Mouse (Mus musculus): ENCODE measurements at regions not wholly inside any gene's neighbourhood (a gene's known extent, or its start where the extent isn't known, plus 50 kb on each side); places are given as distances from the start of the nearest gene placed in this dataset.

DNA sequence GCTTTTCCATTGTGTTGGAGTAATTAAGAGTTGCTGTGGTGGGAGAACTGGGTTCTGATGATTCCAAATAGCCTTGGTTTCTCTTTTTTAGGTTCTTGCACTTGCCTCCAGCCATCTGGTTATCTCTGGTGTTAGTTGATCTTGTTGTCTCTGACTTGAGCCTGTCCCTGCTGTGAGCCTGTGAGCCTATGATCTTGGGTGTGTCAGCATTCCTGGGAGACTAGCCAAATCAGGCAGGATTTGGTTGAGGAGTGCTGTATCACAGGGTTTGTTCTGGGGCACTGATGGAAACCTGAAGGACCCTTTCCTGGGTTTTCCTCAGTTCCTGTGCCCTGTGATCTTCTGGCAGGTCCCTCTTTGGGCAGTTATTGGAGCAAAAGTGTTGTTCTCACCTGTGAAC is 406.8 kb upstream of the Ppp6c start:
- H3K27ac ChIP-seq (ENCODE audit: low read length) = no peak overlapping the region
- ATAC-seq (ENCODE audit: low FRiP score, low TSS enrichment) = no peak

GRCm38 (mm10) chr2:39614221-39614620 is 388.0 kb upstream of the Ppp6c start:
- ATAC-seq (ENCODE audit: low FRiP score, low TSS enrichment) = no peak
- Histone ChIP-seq H3K4me1 (ENCODE audit: insufficient read depth, low read length) (no peaks in the 10 kb centered on the region), H3K36me3 (ENCODE audit: insufficient read depth, low read length) (no peaks in the 10 kb centered on the region), H3K4me3 (ENCODE audit: low read length) (no peak overlapping the region), H3K27ac (ENCODE audit: low read length) (no peak overlapping the region), H3K9me3 (ENCODE audit: low read length) (no peaks in the 10 kb centered on the region), H3K27me3 (ENCODE audit: insufficient read depth, low read length) (no peaks in the 10 kb centered on the region), H3K4me2 (replicated peaks; ENCODE audit: low read depth, low read length) (no peak overlapping the region), H3K9ac (replicated peaks; ENCODE audit: low read length) (no peak overlapping the region)
- WGBS = 76% methylated on average over 10 of the region's 10 CpGs

More for the DNA sequence above, 406.8 kb upstream of the Ppp6c start:
- no peak overlapping the region for H3K9ac ChIP-seq (replicated peaks; ENCODE audit: low read length)
- H3K4me1 ChIP-seq (ENCODE audit: insufficient read depth, low read length) = no peaks in the 10 kb centered on the region
- H3K4me3 ChIP-seq (ENCODE audit: low read length) = no peak overlapping the region
- no peak overlapping the region for H3K4me2 ChIP-seq (replicated peaks; ENCODE audit: low read depth, low read length)
- no peaks in the 10 kb centered on the region for H3K9me3 ChIP-seq (ENCODE audit: low read length)
- no peaks in the 10 kb centered on the region for H3K36me3 ChIP-seq (ENCODE audit: insufficient read depth, low read length)
- H3K27me3 ChIP-seq (ENCODE audit: insufficient read depth, low read length) = no peaks in the 10 kb centered on the region

DNA sequence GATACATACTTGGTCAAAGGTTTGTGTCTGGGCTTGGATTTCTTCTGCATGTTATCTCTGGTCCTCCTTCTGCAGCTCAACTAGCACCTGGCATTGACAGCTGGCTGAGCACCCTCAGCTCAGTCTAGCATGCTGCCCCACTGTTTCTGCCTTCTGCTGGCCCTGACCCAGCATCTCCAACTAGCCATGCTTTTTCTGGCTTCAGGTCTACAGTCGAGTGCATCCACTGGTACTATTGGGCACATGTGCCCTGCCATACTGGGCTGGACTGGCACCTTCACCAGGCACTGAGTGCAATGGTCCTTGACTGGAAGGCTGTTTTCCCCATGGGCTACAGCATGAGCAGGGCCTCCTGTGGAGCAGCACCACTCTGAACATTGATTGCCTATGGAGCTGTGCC is 386.6 kb upstream of the Ppp6c start:
- H3K4me3 ChIP-seq (ENCODE audit: low read length) = no peak overlapping the region
- no peaks in the 10 kb centered on the region for H3K9me3 ChIP-seq (ENCODE audit: low read length)
- no peak overlapping the region for H3K9ac ChIP-seq (replicated peaks; ENCODE audit: low read length)
- WGBS = 76% methylated on average over 1 of the region's 1 CpGs
- H3K4me2 ChIP-seq (replicated peaks; ENCODE audit: low read depth, low read length) = no peak overlapping the region
- H3K27ac ChIP-seq (ENCODE audit: low read length) = no peak overlapping the region
- ATAC-seq (ENCODE audit: low FRiP score, low TSS enrichment) = no peak
- H3K36me3 ChIP-seq (ENCODE audit: insufficient read depth, low read length) = no peaks in the 10 kb centered on the region
- no peaks in the 10 kb centered on the region for H3K4me1 ChIP-seq (ENCODE audit: insufficient read depth, low read length)
- H3K27me3 ChIP-seq (ENCODE audit: insufficient read depth, low read length) = no peaks in the 10 kb centered on the region

DNA sequence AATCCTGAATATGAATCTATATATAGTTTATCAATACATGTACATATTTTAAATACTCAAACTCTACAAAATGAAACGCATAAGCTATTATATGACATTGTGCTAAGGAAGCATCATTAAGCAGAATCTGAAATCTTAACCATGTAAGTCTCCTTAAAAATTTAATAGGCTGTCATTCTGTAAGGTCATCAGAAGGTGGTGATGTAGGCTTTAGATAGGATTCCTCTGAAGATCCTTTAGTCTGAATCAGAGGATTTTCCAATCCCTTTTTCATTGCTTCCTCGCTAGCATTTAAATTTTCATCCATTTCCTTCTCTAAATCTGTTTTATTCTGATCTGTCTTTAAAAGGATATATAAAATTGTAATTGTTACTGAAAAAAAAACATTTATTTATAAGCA is 386.0 kb upstream of the Ppp6c start:
- no peaks in the 10 kb centered on the region for H3K27me3 ChIP-seq (ENCODE audit: insufficient read depth, low read length)
- H3K4me3 ChIP-seq (ENCODE audit: low read length) = no peak overlapping the region
- H3K4me2 ChIP-seq (replicated peaks; ENCODE audit: low read depth, low read length) = no peak overlapping the region
- H3K9me3 ChIP-seq (ENCODE audit: low read length) = no peaks in the 10 kb centered on the region
- WGBS = 88% methylated on average over 2 of the region's 2 CpGs
- no peak overlapping the region for H3K27ac ChIP-seq (ENCODE audit: low read length)
- no peak overlapping the region for H3K9ac ChIP-seq (replicated peaks; ENCODE audit: low read length)
- H3K4me1 ChIP-seq (ENCODE audit: insufficient read depth, low read length) = no peaks in the 10 kb centered on the region
- no peaks in the 10 kb centered on the region for H3K36me3 ChIP-seq (ENCODE audit: insufficient read depth, low read length)
- ATAC-seq (ENCODE audit: low FRiP score, low TSS enrichment) = no peak

GRCm38 (mm10) chr2:39602256-39602655 is 376.0 kb upstream of the Ppp6c start:
- no peak for ATAC-seq (ENCODE audit: low FRiP score, low TSS enrichment)
- Histone ChIP-seq H3K9me3 (ENCODE audit: low read length) (no peaks in the 10 kb centered on the region), H3K9ac (replicated peaks; ENCODE audit: low read length) (no peak overlapping the region), H3K36me3 (ENCODE audit: insufficient read depth, low read length) (no peaks in the 10 kb centered on the region), H3K4me3 (ENCODE audit: low read length) (no peak overlapping the region), H3K27me3 (ENCODE audit: insufficient read depth, low read length) (no peaks in the 10 kb centered on the region), H3K4me1 (ENCODE audit: insufficient read depth, low read length) (no peaks in the 10 kb centered on the region), H3K4me2 (replicated peaks; ENCODE audit: low read depth, low read length) (no peak overlapping the region), H3K27ac (ENCODE audit: low read length) (no peak overlapping the region)

DNA sequence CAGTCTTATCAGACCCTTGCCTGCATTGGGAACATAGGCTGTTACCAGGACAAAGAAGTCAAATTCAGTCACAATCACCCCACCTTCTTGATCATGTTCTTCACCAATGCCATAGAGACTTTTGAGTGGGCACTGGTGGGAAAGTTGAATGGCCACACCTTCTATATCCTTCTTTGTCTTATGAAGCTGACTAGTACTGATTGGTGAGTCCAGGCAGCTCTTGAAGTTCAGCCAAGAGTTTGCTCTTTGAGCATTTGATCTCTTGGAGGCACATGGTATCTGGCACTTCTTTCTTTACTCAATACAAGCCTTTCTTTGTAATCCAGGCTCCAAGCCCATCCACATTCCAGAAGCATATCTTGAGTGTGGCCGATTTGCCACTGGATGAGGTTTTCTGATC is 331.9 kb upstream of the Ppp6c start:
- H3K4me2 ChIP-seq (replicated peaks; ENCODE audit: low read depth, low read length) = no peak overlapping the region
- H3K36me3 ChIP-seq (ENCODE audit: insufficient read depth, low read length) = no peaks in the 10 kb centered on the region
- no peak overlapping the region for H3K4me3 ChIP-seq (ENCODE audit: low read length)
- no peak overlapping the region for H3K9ac ChIP-seq (replicated peaks; ENCODE audit: low read length)
- H3K9me3 ChIP-seq (ENCODE audit: low read length) = no peaks in the 10 kb centered on the region
- no peak overlapping the region for H3K27ac ChIP-seq (ENCODE audit: low read length)
- ATAC-seq (ENCODE audit: low FRiP score, low TSS enrichment) = no peak
- no peaks in the 10 kb centered on the region for H3K27me3 ChIP-seq (ENCODE audit: insufficient read depth, low read length)
- WGBS = 84% methylated on average over 1 of the region's 1 CpGs
- no peaks in the 10 kb centered on the region for H3K4me1 ChIP-seq (ENCODE audit: insufficient read depth, low read length)

DNA sequence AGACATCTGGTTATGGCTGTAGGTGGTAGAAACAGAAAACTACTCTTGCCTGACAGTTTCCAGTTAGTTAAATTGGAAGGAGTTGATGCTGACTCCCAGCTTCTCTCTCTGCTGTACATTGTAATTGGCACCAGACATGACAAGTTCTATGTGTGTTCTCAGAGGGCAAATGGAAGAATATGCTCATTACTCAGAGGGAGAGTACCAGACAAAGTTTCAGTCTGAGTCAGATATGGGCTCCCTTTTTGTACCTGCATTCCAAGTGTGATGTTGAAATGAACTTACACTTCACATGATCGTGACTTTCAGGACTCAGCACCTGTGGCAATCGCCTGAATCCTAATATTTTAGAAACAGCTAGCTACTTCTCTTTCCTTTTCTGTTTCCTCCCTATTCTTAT is 281.7 kb upstream of the Ppp6c start:
- Histone ChIP-seq H3K4me1 (ENCODE audit: insufficient read depth, low read length) (no peaks in the 10 kb centered on the region), H3K9ac (replicated peaks; ENCODE audit: low read length) (no peak overlapping the region), H3K4me3 (ENCODE audit: low read length) (no peak overlapping the region), H3K9me3 (ENCODE audit: low read length) (no peaks in the 10 kb centered on the region), H3K36me3 (ENCODE audit: insufficient read depth, low read length) (no peaks in the 10 kb centered on the region), H3K27me3 (ENCODE audit: insufficient read depth, low read length) (no peaks in the 10 kb centered on the region), H3K27ac (ENCODE audit: low read length) (no peak overlapping the region), H3K4me2 (replicated peaks; ENCODE audit: low read depth, low read length) (no peak overlapping the region)
- no peak for ATAC-seq (ENCODE audit: low FRiP score, low TSS enrichment)
- 89% methylated on average over 2 of the region's 2 CpGs for WGBS

- no peak overlapping the region for H3K27ac ChIP-seq (ENCODE audit: low read length)
- H3K4me2 ChIP-seq (replicated peaks; ENCODE audit: low read depth, low read length) = no peak overlapping the region
- H3K4me1 ChIP-seq (ENCODE audit: insufficient read depth, low read length) = no peaks in the 10 kb centered on the region
- no peaks in the 10 kb centered on the region for H3K36me3 ChIP-seq (ENCODE audit: insufficient read depth, low read length)
- H3K27me3 ChIP-seq (ENCODE audit: insufficient read depth, low read length) = no peaks in the 10 kb centered on the region
- 41% methylated on average over 12 of the region's 12 CpGs for WGBS
- no peak overlapping the region for H3K9ac ChIP-seq (replicated peaks; ENCODE audit: low read length)
- ATAC-seq (ENCODE audit: low FRiP score, low TSS enrichment) = peak; percentile 86
- H3K9me3 ChIP-seq (ENCODE audit: low read length) = no peaks in the 10 kb centered on the region
- no peak overlapping the region for H3K4me3 ChIP-seq (ENCODE audit: low read length)
These were observed 257.1 kb upstream of the Ppp6c start for GRCm38 (mm10) chr2:39483208-39483912.

GRCm38 (mm10) chr2:39482608-39483007 is 256.4 kb upstream of the Ppp6c start:
- Histone ChIP-seq H3K4me1 (ENCODE audit: insufficient read depth, low read length) (no peaks in the 10 kb centered on the region), H3K4me3 (ENCODE audit: low read length) (no peak overlapping the region), H3K27me3 (ENCODE audit: insufficient read depth, low read length) (no peaks in the 10 kb centered on the region), H3K9me3 (ENCODE audit: low read length) (no peaks in the 10 kb centered on the region; the same call in 1 of the 2 replicates), H3K27ac (ENCODE audit: low read length) (no peak overlapping the region), H3K9ac (replicated peaks; ENCODE audit: low read length) (no peak overlapping the region), H3K4me2 (replicated peaks; ENCODE audit: low read depth, low read length) (no peak overlapping the region), H3K36me3 (ENCODE audit: insufficient read depth, low read length) (no peaks in the 10 kb centered on the region)
- WGBS = 83% methylated on average over 2 of the region's 2 CpGs
- no peak for ATAC-seq (ENCODE audit: low FRiP score, low TSS enrichment)

- Histone ChIP-seq H3K4me3 (ENCODE audit: low read length) (no peak overlapping the region), H3K9me3 (ENCODE audit: low read length) (no peaks in the 10 kb centered on the region; the same call in 1 of the 2 replicates), H3K27me3 (ENCODE audit: insufficient read depth, low read length) (no peaks in the 10 kb centered on the region), H3K4me2 (replicated peaks; ENCODE audit: low read depth, low read length) (no peak overlapping the region), H3K9ac (replicated peaks; ENCODE audit: low read length) (no peak overlapping the region), H3K4me1 (ENCODE audit: insufficient read depth, low read length) (no peaks in the 10 kb centered on the region), H3K27ac (ENCODE audit: low read length) (no peak overlapping the region), H3K36me3 (ENCODE audit: insufficient read depth, low read length) (no peaks in the 10 kb centered on the region)
- 62% methylated on average over 3 of the region's 3 CpGs for WGBS
- ATAC-seq (ENCODE audit: low FRiP score, low TSS enrichment) = no peak
These were observed 254.0 kb upstream of the Ppp6c start for GRCm38 (mm10) chr2:39480236-39480635.

All from kidney, embryonic 16.5 days (tissue).